9 mouse cellular contexts compared by ENCODE assay signal in the genomic region with DNA sequence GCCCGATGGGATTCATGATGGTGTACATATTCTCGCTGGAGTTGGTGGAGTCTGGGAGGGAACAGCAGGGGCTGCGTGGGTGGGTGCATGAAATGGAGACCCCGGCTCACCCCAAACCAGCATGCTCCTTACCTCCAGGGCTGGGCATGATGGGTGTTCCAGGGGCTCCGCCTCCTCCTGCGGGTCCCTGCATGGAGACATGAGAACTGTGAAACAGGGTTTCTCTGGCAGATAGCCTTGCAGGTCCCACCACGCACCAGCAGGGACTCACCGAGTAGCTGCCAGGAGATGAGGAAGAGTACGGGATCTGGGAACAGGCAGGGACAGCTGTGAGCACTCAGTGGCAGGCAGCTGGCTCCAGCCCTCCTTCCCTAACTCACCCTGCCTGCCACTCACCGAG. TPM values are rescaled to one million over a fixed set of nuclear protein-coding genes. Genes with fewer than 3 reads are reported as not detected.
DNase-seq lines count a peak whose midpoint lies in the region; ATAC-seq lines count a peak whose summit lies in the region.
"Had no signal": no experiment of that assay in that cellular context is flagged by ENCODE, and none has a peak within 500 bp of the region (broad histone marks: within the 10 kb centered on the region; RNA-seq: fewer than 3 reads in every experiment).

No protein-coding gene starts in this region.

- H3K27ac ChIP-seq in kidney, embryonic 16.5 days (ENCODE audit: low read length), result peak overlapping the region; percentile 9; the same call in 1 of the 2 replicates
- H3K27ac ChIP-seq in midbrain, embryonic 10.5 days (replicated peaks), result peak overlapping the region; percentile 88

- 19% methylated on average over 10 of the region's 10 CpGs for WGBS in kidney, embryonic 16.5 days
- 17% methylated on average over 10 of the region's 10 CpGs for WGBS in midbrain, embryonic 10.5 days

- peak overlapping the region; percentile 78 for H3K4me2 ChIP-seq in kidney, embryonic 16.5 days (replicated peaks; ENCODE audit: low read depth, low read length)

- H3K36me3 ChIP-seq in kidney, embryonic 16.5 days (ENCODE audit: insufficient read depth, low read length), result peaks cover 26% of the 10 kb centered on the region
- H3K36me3 ChIP-seq in midbrain, embryonic 10.5 days, result peaks cover 43% of the 10 kb centered on the region

- H3K9me3 ChIP-seq in kidney, embryonic 16.5 days (ENCODE audit: low read length), result no peaks in the 10 kb centered on the region
- H3K9me3 ChIP-seq in midbrain, embryonic 10.5 days (replicated peaks), result peaks cover 7% of the 10 kb centered on the region

- no peak for DNase-seq in kidney, adult 8-10 months
- DNase-seq in brain, adult 2 months (ENCODE audit: low read depth, low spot score), result peak; percentile 50
- peak; percentile 71 for DNase-seq in forelimb bud, embryonic 11.5 days (ENCODE audit: low read depth, low spot score)
- DNase-seq in midbrain, embryonic 10.5 days (ENCODE audit: low spot score), result peak; percentile 58
- no peak for DNase-seq in thymus, postnatal 25 days
- DNase-seq in gastrocnemius, adult 18-20 months (ENCODE audit: low spot score), result no peak
- DNase-seq in urinary bladder, postnatal 36 days (ENCODE audit: low spot score in 2 of 2), result no peak
- DNase-seq: spleen, adult 18-20 months had no signal

- H3K4me1 ChIP-seq in kidney, embryonic 16.5 days (ENCODE audit: insufficient read depth, low read length), result peaks cover 70% of the 10 kb centered on the region
- H3K4me1 ChIP-seq in midbrain, embryonic 10.5 days, result peaks cover 85% of the 10 kb centered on the region

- no peak for ATAC-seq in kidney, embryonic 16.5 days (ENCODE audit: low FRiP score, low TSS enrichment)

- H3K9ac ChIP-seq in kidney, embryonic 16.5 days (replicated peaks; ENCODE audit: low read length), result peak overlapping the region; percentile 45

- no peaks in the 10 kb centered on the region for H3K27me3 ChIP-seq in kidney, embryonic 16.5 days (ENCODE audit: insufficient read depth, low read length)
- H3K27me3 ChIP-seq in midbrain, embryonic 10.5 days (ENCODE audit: low read depth, poor library complexity, severe bottlenecking), result peaks cover 51% of the 10 kb centered on the region

- peak overlapping the region; percentile 48 for H3K4me3 ChIP-seq in kidney, embryonic 16.5 days (ENCODE audit: low read length)
- H3K4me3 ChIP-seq in midbrain, embryonic 10.5 days, result peak overlapping the region; percentile 61

RNA-seq across cellular contexts. Expression of a gene that starts 4.5 kb away (rescaled TPM):
- 215 and 217 TPM in 2 replicates for polyA plus RNA-seq in kidney, embryonic 16.5 days (2015; fragmentation: Nextera tagmentation; extraction: Ambion mirVana)
- 126 and 137 TPM in 2 replicates for polyA plus RNA-seq in midbrain, embryonic 10.5 days (2016; fragmentation: Nextera tagmentation; extraction: Ambion mirVana)
- 1 to 10 TPM; 2.6 to 3.2 TPM for total RNA-seq in gastrocnemius, adult 18-20 months (2021)

RNA-seq across cellular contexts. Expression of a gene that starts 9.9 kb away (rescaled TPM):
- 133 and 149 TPM in 2 replicates for polyA plus RNA-seq in kidney, embryonic 16.5 days (2015; fragmentation: Nextera tagmentation; extraction: Ambion mirVana)
- 73.3 and 78.8 TPM in 2 replicates for polyA plus RNA-seq in midbrain, embryonic 10.5 days (2016; fragmentation: Nextera tagmentation; extraction: Ambion mirVana)
- 10 to 100 TPM; 11.6 to 19.4 TPM for total RNA-seq in gastrocnemius, adult 18-20 months (2021)

RNA-seq across cellular contexts. Expression of a gene that starts 17.2 kb away (rescaled TPM):
- 1.8 and 1.9 TPM in 2 replicates for polyA plus RNA-seq in kidney, embryonic 16.5 days (2015; fragmentation: Nextera tagmentation; extraction: Ambion mirVana)
- 1.1 and 1.2 TPM in 2 replicates for polyA plus RNA-seq in midbrain, embryonic 10.5 days (2016; fragmentation: Nextera tagmentation; extraction: Ambion mirVana)
- under 1 TPM; 0.23 to 0.64 TPM for total RNA-seq in gastrocnemius, adult 18-20 months (2021)

RNA-seq across cellular contexts. Expression of a gene that starts 33.5 kb away (rescaled TPM):
- polyA plus RNA-seq in kidney, embryonic 16.5 days (2015; fragmentation: Nextera tagmentation; extraction: Ambion mirVana), result 1.0 and 1.2 TPM in 2 replicates
- not detected in 2 replicates for polyA plus RNA-seq in midbrain, embryonic 10.5 days (2016; fragmentation: Nextera tagmentation; extraction: Ambion mirVana)
- under 1 TPM; 0.16 to 0.21 TPM for total RNA-seq in gastrocnemius, adult 18-20 months (2021)

RNA-seq across cellular contexts. Expression of a gene that starts 59.5 kb away (rescaled TPM):
- 24.1 and 25.1 TPM in 2 replicates for polyA plus RNA-seq in kidney, embryonic 16.5 days (2015; fragmentation: Nextera tagmentation; extraction: Ambion mirVana)
- polyA plus RNA-seq in midbrain, embryonic 10.5 days (2016; fragmentation: Nextera tagmentation; extraction: Ambion mirVana), result 18.0 and 22.7 TPM in 2 replicates
- total RNA-seq in gastrocnemius, adult 18-20 months (2021), result 10 to 100 TPM; 12.5 to 21.8 TPM

Comparison
In these comparisons a context has a peak if more than half of its experiments do, and no peak if none do; other contexts are left out.
1. DNase-seq: peak in brain, adult 2 months (single experiment), forelimb bud, embryonic 11.5 days (single experiment) and midbrain, embryonic 10.5 days (single experiment); none in kidney, adult 8-10 months (0 of 2), thymus, postnatal 25 days (single experiment), gastrocnemius, adult 18-20 months (single experiment) and urinary bladder, postnatal 36 days (0 of 2).